Mouse (Mus musculus): ENCODE measurements at regions not wholly inside any gene's neighbourhood (a gene's known extent, or its start where the extent isn't known, plus 50 kb on each side); places are given as distances from the start of the nearest gene placed in this dataset.

DNA sequence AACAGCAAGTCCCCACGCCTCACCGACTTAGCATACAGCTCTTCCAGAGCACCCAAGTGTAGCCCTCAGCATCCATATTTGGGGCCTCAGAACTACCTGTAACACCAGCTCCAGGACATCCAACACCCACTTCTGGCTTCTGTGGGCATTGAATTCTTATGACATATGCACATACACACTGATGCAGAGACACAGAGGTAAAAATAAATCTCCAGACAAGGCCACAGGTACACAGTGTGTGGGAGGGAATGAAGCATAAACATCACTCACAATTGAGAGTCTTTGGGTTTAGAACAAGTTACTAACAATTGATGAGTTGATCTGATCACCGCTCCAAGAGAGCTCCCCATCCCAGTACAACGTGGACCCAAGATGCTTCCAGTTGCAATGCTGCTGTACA lies 154.2 kb upstream of the Srrm4 start:
- no peak for TF ChIP-seq CTCF (IDR thresholded peaks at IDR 0.05; ENCODE audit: low read depth, low read length)
- TF ChIP-seq GATA1 (IDR thresholded peaks at IDR 0.05; ENCODE audit: borderline replicate concordance, low read length) = no peak

All from G1E (cell line).